Mouse (Mus musculus): Measurements from ENCODE around the gene Zfp981. TPM values are rescaled to one million over a fixed set of nuclear protein-coding genes. Genes with fewer than 3 reads are reported as not detected.
"Not testable (repeated sequence)": the region's sequence is repeated elsewhere in the genome, so short reads cannot be mapped to it uniquely, and the experiment has no call there.

Gene Zfp981
- polyA plus RNA-seq, 1 experiment from 2014 or later = 0.05 TPM

DNA sequence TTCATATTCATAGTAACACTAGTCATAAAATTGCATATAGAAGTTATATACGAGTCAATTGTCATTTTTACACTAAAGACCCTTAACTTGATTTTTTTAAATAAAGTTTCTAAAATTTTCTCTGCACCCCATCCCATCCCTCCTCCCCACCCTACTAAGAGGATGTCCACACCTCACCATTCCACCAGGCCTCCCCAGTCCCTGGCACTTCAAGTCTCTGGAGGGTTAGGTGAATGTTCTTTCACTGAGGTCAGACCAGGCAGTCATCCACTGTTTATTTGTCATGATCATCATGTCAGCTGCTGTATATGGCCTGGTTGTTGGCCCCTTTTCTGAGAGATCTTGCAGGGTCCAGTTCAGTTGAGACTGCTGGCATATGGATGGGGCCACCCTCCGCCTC lies 18.9 kb downstream of the Zfp981 start:
- Histone ChIP-seq H3K4me3 (replicated peaks) (no peak overlapping the region), H3K36me3 (no peaks in the 10 kb centered on the region), H3K9me3 (replicated peaks) (peaks cover 70% of the 10 kb centered on the region), H3K9ac (no peak overlapping the region), H3K27me3 (no peaks in the 10 kb centered on the region), H3K27ac (replicated peaks) (no peak overlapping the region), H3K4me2 (replicated peaks) (no peak overlapping the region), H3K4me1 (no peaks in the 10 kb centered on the region)
- no peak for ATAC-seq (ENCODE audit: insufficient number of reproducible peaks, low FRiP score, low TSS enrichment, low read depth)
- 83% methylated on average over 2 of the region's 2 CpGs for WGBS

DNA sequence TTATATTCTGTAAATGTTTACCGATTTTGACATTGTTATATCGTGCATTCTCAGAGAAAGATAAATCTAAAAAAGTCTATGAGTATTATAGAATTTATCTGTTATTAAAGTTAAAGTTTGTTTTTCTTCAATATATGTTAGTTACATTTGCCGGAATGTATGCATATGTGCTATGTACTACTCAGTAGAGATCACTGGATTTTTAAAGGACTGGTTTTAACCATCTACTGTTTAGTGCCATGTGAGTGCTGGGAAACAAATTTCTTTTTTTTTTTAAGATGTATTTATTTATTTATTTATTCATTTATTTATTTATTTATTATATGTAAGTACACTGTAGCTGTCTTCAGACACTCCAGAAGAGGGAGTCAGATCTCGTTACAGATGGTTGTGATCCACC lies 32.7 kb downstream of the Zfp981 start:
- WGBS = 84% methylated on average over 4 of the region's 4 CpGs
- no peak overlapping the region for H3K9ac ChIP-seq
- ATAC-seq (ENCODE audit: insufficient number of reproducible peaks, low FRiP score, low TSS enrichment, low read depth) = no peak
- peaks cover 40% of the 10 kb centered on the region for H3K9me3 ChIP-seq (replicated peaks)
- H3K4me1 ChIP-seq = no peaks in the 10 kb centered on the region
- no peak overlapping the region for H3K4me2 ChIP-seq (replicated peaks)
- no peaks in the 10 kb centered on the region for H3K36me3 ChIP-seq
- H3K27me3 ChIP-seq = no peaks in the 10 kb centered on the region
- H3K27ac ChIP-seq (replicated peaks) = no peak overlapping the region
- H3K4me3 ChIP-seq (replicated peaks) = no peak overlapping the region

DNA sequence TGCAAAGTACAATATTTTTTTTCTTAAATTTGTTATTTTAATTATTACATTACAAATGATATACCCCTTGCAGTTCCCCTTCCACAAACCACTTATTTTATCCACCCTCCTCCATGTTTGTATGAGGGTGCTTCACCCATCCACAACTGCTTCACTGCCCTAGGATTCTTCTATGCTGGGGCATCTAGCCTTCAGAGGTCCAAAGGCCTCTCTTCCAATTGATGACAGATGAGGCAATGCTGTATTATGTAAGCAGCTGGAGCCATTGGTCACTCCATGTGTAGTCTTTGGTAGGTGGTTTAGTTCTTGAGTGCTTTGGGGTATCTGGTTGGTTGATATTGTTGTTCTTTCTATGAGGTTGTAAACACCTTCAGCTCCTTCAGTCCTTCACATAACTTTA lies 34.1 kb downstream of the Zfp981 start:
- Histone ChIP-seq H3K27me3 (no peaks in the 10 kb centered on the region), H3K9me3 (replicated peaks) (peaks cover 38% of the 10 kb centered on the region), H3K36me3 (no peaks in the 10 kb centered on the region), H3K9ac (no peak overlapping the region), H3K4me1 (no peaks in the 10 kb centered on the region), H3K27ac (replicated peaks) (no peak overlapping the region), H3K4me2 (replicated peaks) (no peak overlapping the region), H3K4me3 (replicated peaks) (no peak overlapping the region)
- ATAC-seq (ENCODE audit: insufficient number of reproducible peaks, low FRiP score, low TSS enrichment, low read depth) = peak; percentile 51; the same call in 1 of the 2 replicates

DNA sequence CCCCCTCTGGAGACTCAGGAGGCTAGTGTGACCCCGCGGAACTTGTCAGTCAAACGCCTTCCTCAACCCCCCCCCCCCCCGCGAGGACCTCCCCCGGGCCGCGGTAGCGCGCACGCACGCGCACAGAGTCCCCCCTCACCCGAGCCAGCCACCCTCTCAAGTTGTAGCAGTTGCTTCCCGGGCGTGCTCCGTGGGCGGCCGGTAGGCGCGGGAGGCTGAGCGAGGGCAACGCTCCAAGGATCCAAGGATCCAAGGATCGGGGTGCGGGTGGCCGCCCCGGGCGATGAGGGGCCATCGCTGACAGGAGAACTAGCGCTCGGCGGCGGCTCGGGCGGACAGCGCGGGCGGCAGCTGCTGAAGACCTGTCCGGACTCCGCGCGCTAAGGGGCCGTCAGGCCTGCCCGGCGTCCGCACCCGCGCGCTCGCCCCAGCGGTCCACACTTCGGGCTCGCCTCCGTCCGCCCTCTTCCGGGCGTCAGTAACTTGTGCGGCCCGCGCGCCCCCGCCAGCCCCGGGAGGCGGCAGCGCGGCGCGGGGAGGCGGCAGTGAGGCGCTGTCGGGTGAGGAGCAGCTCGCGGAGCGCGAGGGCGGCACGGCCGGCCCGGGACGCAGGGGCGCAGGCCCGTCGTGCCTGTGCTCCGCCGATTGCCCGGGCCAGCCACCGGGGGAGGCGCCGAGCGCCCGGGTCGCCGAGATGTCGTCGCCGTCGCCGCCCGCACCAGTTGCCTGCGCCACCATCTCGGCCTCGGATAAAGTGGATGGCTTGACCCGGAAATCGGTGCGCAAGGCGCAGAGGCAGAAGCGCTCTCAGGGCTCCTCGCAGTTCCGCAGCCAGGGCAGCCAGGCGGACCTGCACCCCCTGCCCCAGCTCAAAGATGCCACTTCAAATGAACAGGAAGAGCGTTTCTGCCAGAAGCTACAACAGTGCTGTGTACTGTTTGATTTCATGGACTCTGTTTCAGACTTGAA lies 78.4 kb downstream of the Zfp981 start:
- not testable (repeated sequence) for H3K9me3 ChIP-seq (replicated peaks); H3K27ac ChIP-seq (replicated peaks); H3K36me3 ChIP-seq; H3K4me2 ChIP-seq (replicated peaks); H3K27me3 ChIP-seq; H3K4me1 ChIP-seq; H3K4me3 ChIP-seq (replicated peaks); H3K9ac ChIP-seq
- peak; percentile 67; the same call in 1 of the 2 replicates for ATAC-seq (ENCODE audit: insufficient number of reproducible peaks, low FRiP score, low TSS enrichment, low read depth)
- WGBS = under 1% methylated on average over 16 of the region's 111 CpGs

Other genes starting within 250 kb of the Zfp981 start
- 1.8 and 2.3 TPM in 2 replicates for gene Zfp992, start 53.0 kb upstream of the Zfp981 start, polyA plus RNA-seq (2015; fragmentation: Nextera tagmentation; extraction: Ambion mirVana)
- gene Zfp993, start 108.9 kb downstream of the Zfp981 start, polyA plus RNA-seq (2015; fragmentation: Nextera tagmentation; extraction: Ambion mirVana) = 1.1 and 1.4 TPM in 2 replicates

All from embryonic facial prominence, embryonic 15.5 days (tissue).